In genomic region chr19:19978816-19979215, GRCm38 (mm10) we compare ENCODE assay signal across 25 mouse cellular contexts.
DNase-seq lines count a peak whose midpoint lies in the region; ATAC-seq lines count a peak whose summit lies in the region.
"Had no signal": no experiment of that assay in that cellular context is flagged by ENCODE, and none has a peak within 500 bp of the region (broad histone marks: within the 10 kb centered on the region; RNA-seq: fewer than 3 reads in every experiment).

No protein-coding gene starts in this region.

- H3K27me3 ChIP-seq in forebrain, embryonic 12.5 days, result no peaks in the 10 kb centered on the region
- no peaks in the 10 kb centered on the region for H3K27me3 ChIP-seq in forebrain, embryonic 14.5 days (replicated peaks; ENCODE audit: control insufficient read depth, insufficient read depth, low read length)
- H3K27me3 ChIP-seq in midbrain, embryonic 14.5 days (ENCODE audit: control insufficient read depth, insufficient read depth, low read length), result no peaks in the 10 kb centered on the region
- H3K27me3 ChIP-seq in midbrain, embryonic 10.5 days (ENCODE audit: low read depth, poor library complexity, severe bottlenecking), result no peaks in the 10 kb centered on the region
- H3K27me3 ChIP-seq: embryonic facial prominence, embryonic 15.5 days; heart, embryonic 13.5 days; hindbrain, embryonic 15.5 days; intestine, embryonic 15.5 days had no signal

- WGBS in forebrain, embryonic 12.5 days, result 60% methylated on average over 6 of the region's 6 CpGs
- WGBS in forebrain, embryonic 14.5 days, result 64% methylated on average over 6 of the region's 6 CpGs
- 64% methylated on average over 6 of the region's 6 CpGs for WGBS in midbrain, embryonic 14.5 days
- 84% methylated on average over 6 of the region's 6 CpGs for WGBS in midbrain, embryonic 10.5 days

- no peak overlapping the region for H3K27ac ChIP-seq in forebrain, embryonic 12.5 days
- H3K27ac ChIP-seq in forebrain, embryonic 14.5 days (ENCODE audit: low read depth, low read length), result no peak overlapping the region
- no peak overlapping the region for H3K27ac ChIP-seq in midbrain, embryonic 14.5 days (replicated peaks; ENCODE audit: low read depth, low read length)
- no peak overlapping the region for H3K27ac ChIP-seq in midbrain, embryonic 10.5 days (replicated peaks)
- H3K27ac ChIP-seq: embryonic facial prominence, embryonic 15.5 days; heart, adult 2 months; heart, embryonic 10.5 days; heart, embryonic 13.5 days; hindbrain, embryonic 15.5 days; intestine, embryonic 15.5 days had no signal

- peaks cover 7% of the 10 kb centered on the region for H3K4me1 ChIP-seq in forebrain, embryonic 12.5 days
- no peaks in the 10 kb centered on the region for H3K4me1 ChIP-seq in forebrain, embryonic 14.5 days (ENCODE audit: control insufficient read depth, insufficient read depth, low read length)
- H3K4me1 ChIP-seq in midbrain, embryonic 14.5 days (ENCODE audit: control insufficient read depth, insufficient read depth, low read length), result peaks cover 6% of the 10 kb centered on the region; the same call in 1 of the 2 replicates
- H3K4me1 ChIP-seq in midbrain, embryonic 10.5 days, result peaks cover 10% of the 10 kb centered on the region
- H3K4me1 ChIP-seq: embryonic facial prominence, embryonic 15.5 days; heart, embryonic 10.5 days; heart, embryonic 13.5 days; intestine, embryonic 15.5 days had no signal

- no peak overlapping the region for H3K9ac ChIP-seq in forebrain, embryonic 12.5 days
- H3K9ac ChIP-seq in forebrain, embryonic 14.5 days (ENCODE audit: low read length), result no peak overlapping the region
- no peak overlapping the region for H3K9ac ChIP-seq in midbrain, embryonic 14.5 days (replicated peaks; ENCODE audit: low read length)
- H3K9ac ChIP-seq: embryonic facial prominence, embryonic 15.5 days; heart, embryonic 13.5 days; hindbrain, embryonic 15.5 days; intestine, embryonic 15.5 days had no signal

- H3K4me2 ChIP-seq in forebrain, embryonic 12.5 days, result no peak overlapping the region
- H3K4me2 ChIP-seq in forebrain, embryonic 14.5 days (ENCODE audit: low read length), result no peak overlapping the region
- no peak overlapping the region for H3K4me2 ChIP-seq in midbrain, embryonic 14.5 days (ENCODE audit: low read length)
- H3K4me2 ChIP-seq: embryonic facial prominence, embryonic 15.5 days; heart, embryonic 13.5 days; hindbrain, embryonic 15.5 days; intestine, embryonic 15.5 days had no signal

- H3K9me3 ChIP-seq in forebrain, embryonic 12.5 days, result no peaks in the 10 kb centered on the region
- no peaks in the 10 kb centered on the region for H3K9me3 ChIP-seq in forebrain, embryonic 14.5 days (replicated peaks; ENCODE audit: control insufficient read depth, low read length)
- H3K9me3 ChIP-seq in midbrain, embryonic 14.5 days (ENCODE audit: control insufficient read depth, low read length), result no peaks in the 10 kb centered on the region
- no peaks in the 10 kb centered on the region for H3K9me3 ChIP-seq in midbrain, embryonic 10.5 days (replicated peaks)
- H3K9me3 ChIP-seq: embryonic facial prominence, embryonic 15.5 days; heart, embryonic 10.5 days; heart, embryonic 13.5 days; hindbrain, embryonic 15.5 days; intestine, embryonic 15.5 days had no signal

- no peak overlapping the region for H3K4me3 ChIP-seq in forebrain, embryonic 12.5 days (replicated peaks)
- H3K4me3 ChIP-seq in forebrain, embryonic 14.5 days (ENCODE audit: low read depth, low read length), result no peak overlapping the region
- H3K4me3 ChIP-seq in midbrain, embryonic 14.5 days (replicated peaks; ENCODE audit: low read depth, low read length), result no peak overlapping the region
- H3K4me3 ChIP-seq in midbrain, embryonic 10.5 days, result no peak overlapping the region
- H3K4me3 ChIP-seq: embryonic facial prominence, embryonic 15.5 days; heart, adult 2 months; heart, embryonic 10.5 days; heart, embryonic 13.5 days; hindbrain, embryonic 15.5 days; intestine, embryonic 15.5 days had no signal

- peak; percentile 44 to 51 for DNase-seq in cerebellum, postnatal 10 days
- DNase-seq in cerebellum, adult 11-12 months, result no peak
- DNase-seq in forebrain, embryonic 14.5 days (ENCODE audit: low spot score), result no peak
- DNase-seq in midbrain, embryonic 14.5 days, result peak; percentile 8
- no peak for DNase-seq in midbrain, embryonic 10.5 days (ENCODE audit: low spot score)
- DNase-seq in retina, postnatal 1 day, result peak; percentile 72
- no peak for DNase-seq in cerebellum, postnatal 4 days (ENCODE audit: low spot score in 2 of 2)
- DNase-seq: adrenal gland, adult 8-10 months; adrenal gland, postnatal 25 days; cerebellum, adult 8-10 months; cerebellum, postnatal 25 days; embryo, embryonic 11 days; gastrocnemius, postnatal 10 days; gastrocnemius, postnatal 36 days; heart, adult 2 months; heart, postnatal 14 days; heart, postnatal 4 days had no signal

- 0 out of 2 replicates have a peak, but pooled peaks have one; percentile 13 for ATAC-seq in forebrain, embryonic 12.5 days (ENCODE audit: low FRiP score)
- no peak for ATAC-seq in forebrain, embryonic 14.5 days
- ATAC-seq in midbrain, embryonic 14.5 days (ENCODE audit: low FRiP score, low TSS enrichment), result no peak
- ATAC-seq: activated CD4-positive, CD25-positive, alpha-beta regulatory T cell, adult 4 months; forebrain, embryonic 16.5 days; intestine, embryonic 15.5 days had no signal

- no peaks in the 10 kb centered on the region for H3K36me3 ChIP-seq in forebrain, embryonic 12.5 days (replicated peaks)
- H3K36me3 ChIP-seq in forebrain, embryonic 14.5 days (ENCODE audit: control insufficient read depth, insufficient read depth, low read length), result no peaks in the 10 kb centered on the region
- no peaks in the 10 kb centered on the region for H3K36me3 ChIP-seq in midbrain, embryonic 14.5 days (ENCODE audit: control insufficient read depth, insufficient read depth, low read length)
- no peaks in the 10 kb centered on the region for H3K36me3 ChIP-seq in midbrain, embryonic 10.5 days
- H3K36me3 ChIP-seq: embryonic facial prominence, embryonic 15.5 days; heart, embryonic 10.5 days; heart, embryonic 13.5 days; hindbrain, embryonic 15.5 days; intestine, embryonic 15.5 days had no signal

Comparison
In these comparisons a context has a peak if more than half of its experiments do, and no peak if none do; other contexts are left out.
1. DNase-seq: peak in cerebellum, postnatal 10 days (2 of 2), midbrain, embryonic 14.5 days (single experiment) and retina, postnatal 1 day (single experiment); none in cerebellum, adult 11-12 months (single experiment), forebrain, embryonic 14.5 days (single experiment), midbrain, embryonic 10.5 days (single experiment) and cerebellum, postnatal 4 days (0 of 2).